Mouse (Mus musculus) cortical plate, adult 2 months (tissue): ENCODE data around the gene Spon1.

ENCODE experiments used
- CTCF ChIP-seq: fragments of 200-500 bp; IDR thresholded peaks from 2 replicates; pipeline ENCODE4 v1.5.1; 2011; ENCODE audit warnings: mild to moderate bottlenecking, control low read depth, low read length; ENCODE audit not compliant: insufficient read depth; ENCODE audit errors: extremely low read depth
- POLR2A ChIP-seq: fragments of 200-500 bp; IDR thresholded peaks from 2 replicates; pipeline ENCODE4 v1.6.1; 2011; ENCODE audit warnings: mild to moderate bottlenecking, low read length, control low read depth; ENCODE audit not compliant: insufficient read depth; ENCODE audit errors: extremely low read depth

DNA sequence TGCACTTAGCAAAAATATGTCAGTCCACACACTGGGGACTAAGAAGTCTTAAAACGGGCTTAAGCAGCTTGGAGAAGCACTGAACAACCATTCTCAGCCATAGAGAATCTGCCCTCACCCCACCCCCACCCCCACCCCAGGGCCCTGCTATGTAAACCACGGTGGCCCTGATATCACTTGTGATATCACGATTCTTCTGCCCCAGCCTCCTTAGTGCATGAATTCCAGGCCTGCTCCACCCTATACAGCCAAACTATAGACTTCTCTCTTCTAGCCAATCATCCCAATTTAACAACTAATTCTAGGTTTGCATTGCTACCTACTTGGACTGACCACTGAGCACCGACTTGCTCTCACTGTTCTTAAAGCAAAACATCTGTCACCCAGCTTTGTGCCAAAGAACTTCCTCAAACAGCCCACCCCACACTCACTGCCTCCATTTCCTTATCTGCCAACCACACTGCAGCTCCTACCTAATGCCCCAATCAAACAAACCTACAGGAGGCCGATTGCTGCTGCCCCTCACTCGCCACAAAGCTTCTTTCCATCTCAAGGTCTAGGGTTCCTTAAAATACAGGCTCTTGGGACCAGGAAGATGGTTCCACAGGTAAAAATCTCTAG lies 278.2 kb downstream of the Spon1 start:
- no peak for TF ChIP-seq POLR2A
- TF ChIP-seq CTCF: no peak
